Mouse (Mus musculus) neutrophil, adult 5-6 weeks (primary cell): ENCODE results near the gene Fam205c. TPM values are rescaled to one million over a fixed set of nuclear protein-coding genes. Genes with fewer than 3 reads are reported as not detected.
"Not testable (repeated sequence)": the region's sequence is repeated elsewhere in the genome, so short reads cannot be mapped to it uniquely, and the experiment has no call there.

Experiments used
- ATAC-seq: fragments of 151-379, 151-347 bp; 2 replicates; pipeline ENCODE4 v1.8.0; 2017; ENCODE audit warnings: mild to moderate bottlenecking, moderate TSS enrichment; ENCODE audit not compliant: insufficient number of reproducible peaks, poor library complexity, low FRiP score, severe bottlenecking; ENCODE audit errors: extremely low read depth
- total RNA-seq: library from RNA; stranded (forward); fragments of 200-1000 nt; gene quantifications from 2 replicates; pipeline ENCODE4 v1.2.3, GENCODE M21; 2017

The Fam205c gene
- total RNA-seq, 1 experiment from 2014 or later: not detected

- no peak for ATAC-seq
Observed at GRCm38 (mm10) chr4:42880677-42880948, 6.6 kb upstream of the Fam205c start.

DNA sequence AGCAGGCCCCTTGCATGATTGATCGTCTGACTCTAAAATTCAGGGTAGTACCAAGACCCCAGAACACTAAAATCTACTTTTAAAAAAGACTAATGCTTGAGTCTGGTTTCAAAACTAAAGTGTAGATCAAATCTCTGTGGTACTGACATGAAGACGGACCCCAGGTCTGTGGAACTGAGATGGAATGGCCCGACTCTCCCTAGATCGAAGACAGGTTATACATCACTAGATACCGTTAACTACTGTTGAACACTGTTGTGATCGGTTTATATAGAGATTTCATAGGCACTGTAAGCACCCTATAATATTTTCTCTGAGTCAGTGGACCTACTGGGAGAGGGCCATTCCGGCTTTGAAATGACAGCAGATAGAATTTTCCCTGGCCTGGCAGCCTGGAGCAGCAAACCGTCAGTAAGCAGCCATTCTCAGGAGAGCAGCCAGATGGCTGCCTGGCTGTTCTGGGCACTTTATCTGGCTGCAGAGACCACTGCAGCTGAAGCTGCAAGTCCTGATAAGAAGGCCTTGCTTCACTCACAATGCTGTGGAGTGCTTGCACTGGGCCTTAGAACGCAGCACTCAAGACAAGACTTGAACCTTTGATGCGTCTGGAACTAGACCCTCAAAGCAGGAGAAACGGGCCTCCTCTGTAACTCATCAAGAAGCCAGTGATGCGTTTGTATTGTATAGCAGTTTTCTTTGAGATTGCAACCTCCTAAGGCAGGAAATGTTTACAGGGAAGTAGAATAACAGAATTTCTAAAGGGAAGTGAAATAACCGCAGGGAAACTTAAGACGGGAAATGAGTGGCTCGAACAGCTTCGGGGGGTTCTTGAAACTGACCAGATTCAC is 6.0 kb upstream of the Fam205c start:
- ATAC-seq: no peak

DNA sequence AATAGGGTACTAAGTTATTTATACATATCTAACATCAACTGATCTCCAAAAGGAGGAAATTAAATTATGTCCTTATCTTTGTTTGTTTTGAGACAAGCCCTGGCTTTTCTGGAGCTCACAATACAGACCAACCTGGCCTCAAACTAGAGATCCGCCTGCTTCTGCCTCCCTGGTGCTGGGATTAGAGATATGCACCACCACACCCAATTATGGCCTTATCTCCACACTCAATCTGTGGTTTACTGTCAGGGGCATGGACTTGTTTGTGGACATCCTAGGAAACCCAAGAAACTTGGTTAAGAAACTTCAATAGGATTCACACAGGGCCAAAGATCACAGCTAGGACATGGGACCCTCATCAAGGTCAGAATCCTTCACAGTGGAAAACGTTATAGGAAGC is 3.6 kb upstream of the Fam205c start:
- no peak for ATAC-seq

GRCm38 (mm10) chr4:42876586-42877291 is 2.7 kb upstream of the Fam205c start:
- peak; percentile 74 for ATAC-seq

DNA sequence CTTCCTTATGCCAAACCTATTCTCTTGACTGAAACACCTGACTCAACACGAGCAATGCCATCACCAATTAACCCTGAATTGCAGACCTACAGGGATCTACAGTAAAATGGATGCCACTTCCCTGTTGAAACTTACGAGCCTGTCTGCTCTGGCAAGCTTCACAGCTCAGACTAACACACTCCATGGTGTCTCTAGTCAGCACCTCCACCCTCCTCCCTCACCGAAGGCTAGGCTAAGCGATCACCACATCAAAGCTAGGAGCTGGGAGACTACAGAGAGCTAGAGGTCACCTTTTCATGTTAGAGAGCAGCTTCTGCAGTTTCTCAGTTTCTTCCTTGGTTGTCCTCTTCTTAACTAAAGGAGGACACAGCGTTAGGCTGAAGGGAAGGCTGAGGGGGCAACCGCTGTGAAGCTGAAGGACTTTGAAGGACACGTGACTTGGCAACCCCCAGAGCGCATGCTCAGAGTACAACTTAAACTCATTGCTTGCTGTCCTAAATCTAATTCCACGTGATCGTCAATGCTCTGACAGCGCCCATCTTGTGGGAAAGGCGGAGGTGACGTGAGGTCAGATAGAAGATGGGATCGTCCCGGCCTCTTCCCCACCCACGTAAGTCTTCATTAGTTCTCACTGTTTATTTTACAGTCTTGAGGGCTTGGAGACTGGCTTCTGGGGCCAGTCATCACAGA is 1.1 kb downstream of the Fam205c start:
- no peak for ATAC-seq

DNA sequence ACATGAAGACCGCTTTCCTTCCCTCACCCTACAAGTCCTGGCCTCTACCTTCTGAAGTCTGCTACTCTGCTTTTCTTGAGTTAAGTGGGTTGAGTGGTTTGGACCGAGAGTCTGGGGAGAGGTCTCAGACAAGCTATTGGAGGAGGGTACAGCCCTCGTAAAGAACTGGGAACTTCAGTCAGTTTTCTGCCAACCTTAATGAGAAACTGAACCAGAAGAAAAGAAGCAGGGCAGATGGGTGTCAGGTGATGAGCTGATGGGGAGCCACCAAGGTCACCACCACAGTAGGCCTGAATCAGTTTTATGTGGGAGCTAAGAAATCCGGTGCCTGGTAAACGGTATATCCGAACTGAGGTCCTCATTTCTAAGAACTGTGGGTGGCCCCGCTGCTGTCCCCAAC is 1.9 kb downstream of the Fam205c start:
- no peak for ATAC-seq

DNA sequence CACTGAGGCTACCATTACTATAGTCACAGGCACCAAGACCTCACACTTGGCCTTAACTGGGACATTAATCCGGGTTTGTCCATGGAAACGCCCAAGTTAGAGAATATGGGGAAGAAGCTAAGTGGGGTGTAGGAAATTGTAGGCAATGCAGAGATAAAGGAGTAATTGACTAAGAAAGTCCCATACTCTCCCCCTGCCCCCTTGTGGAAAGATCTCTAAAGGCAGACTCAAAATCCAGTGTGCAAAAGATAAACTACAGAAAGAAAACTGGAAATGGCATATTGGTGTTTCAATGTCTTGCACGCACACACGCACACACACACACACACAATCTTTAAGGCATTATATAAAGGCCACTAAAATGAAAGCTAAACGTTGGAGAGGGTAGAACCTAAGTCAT is 3.3 kb downstream of the Fam205c start:
- ATAC-seq: no peak

GRCm38 (mm10) chr4:42868193-42868592 is 5.8 kb downstream of the Fam205c start:
- no peak for ATAC-seq

- ATAC-seq: no peak
Observed at GRCm38 (mm10) chr4:42867390-42867789, 6.6 kb downstream of the Fam205c start.

GRCm38 (mm10) chr4:42863487-42863886 is 10.5 kb downstream of the Fam205c start:
- ATAC-seq: not testable (repeated sequence)

- not testable (repeated sequence) for ATAC-seq
Observed at GRCm38 (mm10) chr4:42860483-42860882, 13.6 kb downstream of the Fam205c start.

GRCm38 (mm10) chr4:42856671-42857070 is 17.4 kb downstream of the Fam205c start, which contains the start of gene Gm12394:
TSS of gene Gm12394 (minus strand) at chr4:42856771.
- ATAC-seq: not testable (repeated sequence)

- not testable (repeated sequence) for ATAC-seq
Observed at GRCm38 (mm10) chr4:42853788-42854187, 20.2 kb downstream of the Fam205c start, which contains the start of gene Fam205a1. TSS of gene Fam205a1 (minus strand) at chr4:42853888.

Other genes with a start within 250 kb of the Fam205c start
- not detected in 2 replicates for gene Gm2564, start 244.5 kb downstream of the Fam205c start, total RNA-seq
- gene Ccl27b, start 219.0 kb downstream of the Fam205c start, total RNA-seq: not detected in 2 replicates
- not detected in 2 replicates for gene Il11ra2, start 212.3 kb downstream of the Fam205c start, total RNA-seq
- not detected in 2 replicates for gene 4930578G10Rik, start 138.7 kb downstream of the Fam205c start, total RNA-seq
- not detected in 2 replicates for gene Ccl19, start 117.7 kb downstream of the Fam205c start, total RNA-seq
- not detected in 2 replicates for gene Ccl21a, start 100.2 kb downstream of the Fam205c start, total RNA-seq
- not detected in 2 replicates for gene Fam205a1, start 20.3 kb downstream of the Fam205c start, total RNA-seq
- not detected in 2 replicates for gene Gm12394, start 17.5 kb downstream of the Fam205c start, total RNA-seq
- gene Phf24, start 42.4 kb upstream of the Fam205c start, total RNA-seq: not detected in 2 replicates
- gene Dnajb5, start 75.6 kb upstream of the Fam205c start, total RNA-seq: 8.5 and 8.8 TPM in 2 replicates
- 0.93 TPM in 1 of 2 replicates, not detected in the other for gene 1700022I11Rik, start 95.4 kb upstream of the Fam205c start, total RNA-seq
- gene Vcp, start 126.3 kb upstream of the Fam205c start, total RNA-seq: 115 and 128 TPM in 2 replicates
- gene Fancg, start 136.3 kb upstream of the Fam205c start, total RNA-seq: 13.9 and 27.7 TPM in 2 replicates
- gene Pigo, start 151.6 kb upstream of the Fam205c start, total RNA-seq: 10.7 and 15.6 TPM in 2 replicates
- 49.5 and 56.1 TPM in 2 replicates for gene Stoml2, start 157.5 kb upstream of the Fam205c start, total RNA-seq
- 14.8 and 18.5 TPM in 2 replicates for gene Fam214b, start 172.0 kb upstream of the Fam205c start, total RNA-seq
- 0.74 and 0.93 TPM in 2 replicates for gene Unc13b, start 184.7 kb upstream of the Fam205c start, total RNA-seq